Mouse (Mus musculus) urinary bladder, postnatal 0 days (tissue): Measurements from ENCODE around the gene Car4. TPM values are rescaled to one million over a fixed set of nuclear protein-coding genes. Genes with fewer than 3 reads are reported as not detected.

Source experiments
- polyA plus RNA-seq: library from polyadenylated mRNA; unstranded; fragments of >200 nt; fragmentation: Nextera tagmentation; extraction: Ambion mirVana; gene quantifications from 2 replicates; pipeline ENCODE4 v1.2.1, GENCODE M21; 2015

The Car4 gene
- 2.8 and 3.3 TPM in 2 replicates for polyA plus RNA-seq

GRCm38 (mm10) chr11:84957591-84958270, at the start of gene Car4:
TSS of gene Car4 (plus strand) at chr11:84957786.

GRCm38 (mm10) chr11:84916053-84916702, 41.4 kb upstream of the Car4 start, which contains the start of gene Znhit3:
TSS of gene Znhit3 (minus strand) at chr11:84916366.

Other genes with a start within 250 kb of the Car4 start
- 7.6 and 8.0 TPM in 2 replicates for gene Mrm1, start 138.3 kb upstream of the Car4 start, polyA plus RNA-seq
- 5.8 and 8.0 TPM in 2 replicates for gene Dhrs11, start 128.8 kb upstream of the Car4 start, polyA plus RNA-seq
- gene Ggnbp2, start 87.0 kb upstream of the Car4 start, polyA plus RNA-seq = 44.1 and 45.0 TPM in 2 replicates
- 3.8 TPM in 2 replicates for gene Myo19, start 77.6 kb upstream of the Car4 start, polyA plus RNA-seq
- gene Pigw, start 77.5 kb upstream of the Car4 start, polyA plus RNA-seq = 1.8 TPM in 2 replicates
- gene Znhit3, start 41.4 kb upstream of the Car4 start, polyA plus RNA-seq = 31.2 and 34.3 TPM in 2 replicates
- gene Usp32, start 182.4 kb downstream of the Car4 start, polyA plus RNA-seq = 3.4 and 3.6 TPM in 2 replicates
- gene 1700125H20Rik, start 212.6 kb downstream of the Car4 start, polyA plus RNA-seq = not detected in 2 replicates